ENCODE assay signal across 8 mouse cellular contexts in the genomic region with DNA sequence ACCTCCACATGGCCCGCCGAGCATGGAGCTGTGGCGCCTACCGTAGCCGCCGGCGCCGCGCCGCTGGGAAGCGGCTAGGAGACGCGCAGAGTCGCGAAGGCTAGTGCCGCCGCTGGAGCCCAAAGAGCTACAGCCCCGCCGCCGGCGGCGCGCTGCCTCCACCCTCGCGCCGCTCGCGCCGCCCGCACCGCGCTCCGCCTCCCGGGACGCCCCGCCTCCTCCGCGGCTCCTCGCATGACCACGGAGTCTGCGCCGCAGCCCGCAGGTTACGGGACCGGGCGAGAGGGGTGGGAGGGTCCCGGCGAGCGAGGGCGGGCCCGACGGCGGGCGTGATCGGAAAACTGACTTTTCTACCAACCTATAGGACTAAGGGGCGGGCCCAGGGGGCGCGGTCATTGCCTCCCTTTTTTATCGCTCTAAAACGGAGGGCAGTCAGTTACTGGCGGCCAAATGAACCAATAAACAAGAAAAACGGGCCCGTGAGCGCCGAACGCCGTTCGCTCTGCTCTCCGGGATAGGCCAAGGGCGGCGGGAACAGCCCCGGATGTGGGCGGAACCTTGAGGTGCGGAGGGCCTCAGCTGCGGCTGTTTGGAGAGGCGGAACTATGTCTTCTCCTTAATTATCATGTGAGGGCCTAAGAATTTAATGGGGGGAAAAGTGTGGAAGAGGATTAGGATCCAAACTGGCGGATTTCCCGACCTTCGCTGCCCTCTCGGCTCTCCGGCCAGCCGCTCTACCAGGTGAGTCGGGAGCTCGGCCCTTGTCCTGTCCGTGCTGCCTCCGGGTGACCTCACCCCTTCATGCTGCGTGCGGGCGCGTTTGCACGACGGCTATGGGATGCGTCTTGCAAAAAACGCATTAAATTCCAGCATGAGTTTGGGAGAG. TPM values are rescaled to one million over a fixed set of nuclear protein-coding genes. Genes with fewer than 3 reads are reported as not detected.
DNase-seq lines count a peak whose midpoint lies in the region; ATAC-seq and TF ChIP-seq lines count a peak whose summit lies in the region.

A gene (minus strand): TSS at position 210 of the 886 bp plus-strand sequence.
A gene (plus strand): TSS at position 277 of the 886 bp plus-strand sequence.

- H3K9ac ChIP-seq in heart, embryonic 15.5 days = peak within 1 kb of the TSS; percentile 96
- H3K9ac ChIP-seq in liver, embryonic 14.5 days (replicated peaks) = peak within 1 kb of the TSS; percentile 93
- H3K9ac ChIP-seq in neural tube, embryonic 11.5 days (ENCODE audit: low read length) = peak within 1 kb of the TSS; percentile 86
- H3K9ac ChIP-seq in stomach, postnatal 0 days (ENCODE audit: low read length) = peak within 1 kb of the TSS; percentile 82

- H3K27ac ChIP-seq in forebrain, embryonic 10.5 days = peak within 1 kb of the TSS; percentile 96
- peak within 1 kb of the TSS; percentile 98 for H3K27ac ChIP-seq in heart, embryonic 15.5 days
- peak within 1 kb of the TSS; percentile 86 for H3K27ac ChIP-seq in liver, embryonic 14.5 days
- H3K27ac ChIP-seq in neural tube, embryonic 11.5 days (ENCODE audit: low read depth, low read length) = peak within 1 kb of the TSS; percentile 96
- H3K27ac ChIP-seq in stomach, postnatal 0 days (replicated peaks) = peak within 1 kb of the TSS; percentile 91

- under 1% methylated on average over 94 of the region's 94 CpGs for WGBS in forebrain, embryonic 10.5 days
- WGBS in heart, embryonic 15.5 days = under 1% methylated on average over 94 of the region's 94 CpGs
- under 1% methylated on average over 77 of the region's 94 CpGs for WGBS in liver, embryonic 14.5 days (ENCODE audit: insufficient replicate concordance)
- WGBS in neural tube, embryonic 11.5 days = under 1% methylated on average over 69 of the region's 94 CpGs
- under 1% methylated on average over 89 of the region's 94 CpGs for whole genome bisulfite sequencing in stomach, postnatal 0 days

- TF ChIP-seq CTCF in liver, embryonic 14.5 days (IDR thresholded peaks at IDR 0.05; ENCODE audit: low read depth) = 0 out of 2 replicates have a peak, but pooled peaks have one; percentile 2
- peak; percentile 9; the same call in 1 of the 2 replicates for TF ChIP-seq CTCF in stomach, postnatal 0 days (IDR thresholded peaks at IDR 0.05; ENCODE audit: low read depth)

- no peak for TF ChIP-seq EP300 in liver, embryonic 14.5 days (IDR thresholded peaks at IDR 0.05; ENCODE audit: low read depth)
- no peak for TF ChIP-seq EP300 in stomach, postnatal 0 days (optimal IDR thresholded peaks at IDR 0.05)

- no peaks in the 10 kb centered on the region for H3K27me3 ChIP-seq in forebrain, embryonic 10.5 days (ENCODE audit: poor library complexity, severe bottlenecking)
- H3K27me3 ChIP-seq in heart, embryonic 15.5 days = no peaks in the 10 kb centered on the region
- no peaks in the 10 kb centered on the region for H3K27me3 ChIP-seq in liver, embryonic 14.5 days (ENCODE audit: control insufficient read depth, insufficient read depth, low read length)
- no peaks in the 10 kb centered on the region for H3K27me3 ChIP-seq in neural tube, embryonic 11.5 days (ENCODE audit: control insufficient read depth, insufficient read depth, low read length)
- H3K27me3 ChIP-seq in stomach, postnatal 0 days (ENCODE audit: control insufficient read depth, insufficient read depth, low read length) = no peaks in the 10 kb centered on the region

- peak within 1 kb of the TSS; percentile 84 for H3K4me3 ChIP-seq in forebrain, embryonic 10.5 days
- H3K4me3 ChIP-seq in heart, embryonic 15.5 days = peak within 1 kb of the TSS; percentile 69
- H3K4me3 ChIP-seq in liver, embryonic 14.5 days (ENCODE audit: insufficient read depth in 1 of 2, low read depth in 2 of 2, low read length in 2 of 2) = peak within 1 kb of the TSS; percentile 70 to 84
- peak within 1 kb of the TSS; percentile 86 for H3K4me3 ChIP-seq in neural tube, embryonic 11.5 days (ENCODE audit: low read depth, low read length)
- peak within 1 kb of the TSS; percentile 75 for H3K4me3 ChIP-seq in stomach, postnatal 0 days (ENCODE audit: low read depth, low read length)

- no peaks in the 10 kb centered on the region for H3K9me3 ChIP-seq in forebrain, embryonic 10.5 days
- H3K9me3 ChIP-seq in heart, embryonic 15.5 days (replicated peaks) = no peaks in the 10 kb centered on the region
- H3K9me3 ChIP-seq in liver, embryonic 14.5 days (ENCODE audit: control insufficient read depth, low read length) = no peaks in the 10 kb centered on the region
- no peaks in the 10 kb centered on the region for H3K9me3 ChIP-seq in neural tube, embryonic 11.5 days (ENCODE audit: control insufficient read depth, low read length)
- no peaks in the 10 kb centered on the region for H3K9me3 ChIP-seq in stomach, postnatal 0 days (ENCODE audit: control insufficient read depth, low read length)

- H3K36me3 ChIP-seq in forebrain, embryonic 10.5 days (replicated peaks) = peaks cover 24% of the 10 kb centered on the region
- H3K36me3 ChIP-seq in heart, embryonic 15.5 days = peaks cover 6% of the 10 kb centered on the region; the same call in 1 of the 2 replicates
- no peaks in the 10 kb centered on the region; the same call in 1 of the 2 replicates for H3K36me3 ChIP-seq in liver, embryonic 14.5 days (replicated peaks; ENCODE audit: control insufficient read depth, insufficient read depth, low read depth)
- no peaks in the 10 kb centered on the region for H3K36me3 ChIP-seq in neural tube, embryonic 11.5 days (ENCODE audit: control insufficient read depth, insufficient read depth, low read length)
- no peaks in the 10 kb centered on the region for H3K36me3 ChIP-seq in stomach, postnatal 0 days (ENCODE audit: control insufficient read depth, insufficient read depth, low read length)

- ATAC-seq in heart, embryonic 15.5 days (replicated peaks; ENCODE audit: insufficient number of reproducible peaks, insufficient read depth, low FRiP score, low read depth) = peak; percentile 98
- peak; percentile 97 for ATAC-seq in liver, embryonic 14.5 days (ENCODE audit: insufficient read depth)
- ATAC-seq in neural tube, embryonic 11.5 days (ENCODE audit: insufficient read depth, low FRiP score, low TSS enrichment) = peak; percentile 98
- ATAC-seq in stomach, postnatal 0 days (ENCODE audit: low FRiP score, low TSS enrichment) = peak; percentile 99

- peak; percentile 95 to 97 for DNase-seq in CD8-positive naive resting alpha-beta T cell, adult 2 months (ENCODE audit: low read depth in 2 of 2, low spot score in 2 of 2)
- peak; percentile 97 for DNase-seq in c-Kit-positive CD71-negative TER-119-negative erythroid progenitor cells, embryonic 14.5 days (ENCODE audit: low read depth)
- peak; percentile 97 for DNase-seq in forebrain, embryonic 10.5 days (ENCODE audit: extremely low spot score, low spot score)
- peak; percentile 99 for DNase-seq in kidney, postnatal 25 days
- peak; percentile 99 for DNase-seq in liver, embryonic 14.5 days (ENCODE audit: low read depth in 3 of 3, low spot score in 3 of 3)
- DNase-seq in neural tube, embryonic 11.5 days (ENCODE audit: low spot score) = peak; percentile 99
- DNase-seq in stomach, postnatal 0 days (ENCODE audit: low spot score) = peak; percentile 99

- peak within 1 kb of the TSS; percentile 76 for H3K4me2 ChIP-seq in heart, embryonic 15.5 days
- peak within 1 kb of the TSS; percentile 99 for H3K4me2 ChIP-seq in liver, embryonic 14.5 days (ENCODE audit: low read depth)
- H3K4me2 ChIP-seq in neural tube, embryonic 11.5 days (ENCODE audit: low read depth) = peak within 1 kb of the TSS; percentile 71
- H3K4me2 ChIP-seq in stomach, postnatal 0 days (replicated peaks; ENCODE audit: low read depth) = peak within 1 kb of the TSS; percentile 80

- H3K4me1 ChIP-seq in forebrain, embryonic 10.5 days = peaks cover 21% of the 10 kb centered on the region
- peaks cover 29% of the 10 kb centered on the region for H3K4me1 ChIP-seq in heart, embryonic 15.5 days (replicated peaks)
- H3K4me1 ChIP-seq in liver, embryonic 14.5 days (replicated peaks; ENCODE audit: control insufficient read depth in 2 of 2, insufficient read depth in 2 of 2, low read length in 1 of 2) = peaks cover 12 to 20% of the 10 kb centered on the region in 2 experiments
- peaks cover 3% of the 10 kb centered on the region; the same call in 1 of the 2 replicates for H3K4me1 ChIP-seq in neural tube, embryonic 11.5 days (ENCODE audit: control insufficient read depth, insufficient read depth, low read length)
- no peaks in the 10 kb centered on the region for H3K4me1 ChIP-seq in stomach, postnatal 0 days (replicated peaks; ENCODE audit: control insufficient read depth, insufficient read depth)

RNA-seq across cellular contexts. Expression of the first gene that starts in this region (rescaled TPM):
- 21.2 and 23.7 TPM in 2 replicates for polyA plus RNA-seq in forebrain, embryonic 10.5 days (2016; fragmentation: Nextera tagmentation; extraction: Ambion mirVana)
- 31.2 and 32.9 TPM in 2 replicates for polyA plus RNA-seq in heart, embryonic 15.5 days (2015; fragmentation: Nextera tagmentation; extraction: Ambion mirVana)
- polyA plus RNA-seq in liver, embryonic 14.5 days (2012; rRNA removed) = 2.0 and 2.9 TPM in 2 replicates
- polyA plus RNA-seq in liver, embryonic 14.5 days (2014; fragmentation: Nextera tagmentation; extraction: Ambion mirVana) = 5.5 and 6.6 TPM in 2 replicates
- polyA plus RNA-seq in neural tube, embryonic 11.5 days (2014; fragmentation: Nextera tagmentation; extraction: Ambion mirVana) = 20.5 and 21.5 TPM in 2 replicates
- polyA plus RNA-seq in stomach, postnatal 0 days (2015; fragmentation: Nextera tagmentation; extraction: Ambion mirVana) = 5.1 and 5.3 TPM in 2 replicates

RNA-seq across cellular contexts. Expression of the second gene that starts in this region (rescaled TPM):
- polyA plus RNA-seq in forebrain, embryonic 10.5 days (2016; fragmentation: Nextera tagmentation; extraction: Ambion mirVana) = 54.3 and 55.6 TPM in 2 replicates
- polyA plus RNA-seq in heart, embryonic 15.5 days (2015; fragmentation: Nextera tagmentation; extraction: Ambion mirVana) = 45.3 and 47.6 TPM in 2 replicates
- polyA plus RNA-seq in liver, embryonic 14.5 days (2012; rRNA removed) = 10.4 and 15.1 TPM in 2 replicates
- 39.9 and 40.9 TPM in 2 replicates for polyA plus RNA-seq in liver, embryonic 14.5 days (2014; fragmentation: Nextera tagmentation; extraction: Ambion mirVana)
- polyA plus RNA-seq in neural tube, embryonic 11.5 days (2014; fragmentation: Nextera tagmentation; extraction: Ambion mirVana) = 53.1 and 56.8 TPM in 2 replicates
- 43.7 and 44.6 TPM in 2 replicates for polyA plus RNA-seq in stomach, postnatal 0 days (2015; fragmentation: Nextera tagmentation; extraction: Ambion mirVana)

Comparison
In these comparisons a context has a peak if more than half of its experiments do, and no peak if none do; other contexts are left out.
1. Peak in every context shown above with its lines: DNase-seq, ATAC-seq, H3K4me3 ChIP-seq and H3K27ac ChIP-seq.